Mouse (Mus musculus) E14TG2a.4 (cell line): ENCODE data around the gene Tmub2.

Experiments
- CTCF ChIP-seq: conservative IDR thresholded peaks from 2 replicates; pipeline ENCODE4 v1.5.1; 2014; ENCODE audit warnings: low read length
- NANOG ChIP-seq: IDR thresholded peaks from 2 replicates; pipeline ENCODE4 v1.6.1; 2014; ENCODE audit warnings: borderline replicate concordance, low read length, mixed read lengths
- POU5F1 ChIP-seq: IDR thresholded peaks from 2 replicates; pipeline ENCODE4 v1.6.1; 2014; ENCODE audit warnings: low read length, borderline replicate concordance

GRCm38 (mm10) chr11:102329518-102329917 lies 44.8 kb downstream of the Tmub2 start:
- TF ChIP-seq CTCF (no peak), NANOG (peak; percentile 68; the same call in 1 of the 2 replicates), POU5F1 (peak; percentile 84; the same call in 1 of the 2 replicates)
